Mouse (Mus musculus) limb, embryonic 15.5 days (tissue): ENCODE data around the gene Patz1. TPM values are rescaled to one million over a fixed set of nuclear protein-coding genes. Genes with fewer than 3 reads are reported as not detected.

ENCODE experiments used
- ATAC-seq: fragments of 200-750 bp; cut with Nextera tagmentation; 2 replicates; pipeline ENCODE4 v1.8.0; 2017; ENCODE audit warnings: low read depth, moderate TSS enrichment; ENCODE audit not compliant: insufficient number of reproducible peaks, low FRiP score, low TSS enrichment
- H3K27ac ChIP-seq: fragments of 300-500 bp; sonication (generic); 2 replicates; pipeline ENCODE4 v1.5.1; 2015; ENCODE audit warnings: moderate library complexity, mild to moderate bottlenecking, inconsistent platforms
- H3K27me3 ChIP-seq: fragments of 300-500 bp; sonication (generic); 2 replicates; pipeline ENCODE4 v1.6.1; 2015; ENCODE audit warnings: inconsistent platforms
- H3K36me3 ChIP-seq: fragments of 300-500 bp; sonication (generic); 2 replicates; pipeline ENCODE4 v1.6.1; 2015; ENCODE audit warnings: inconsistent platforms
- H3K4me1 ChIP-seq: fragments of 300-500 bp; sonication (generic); 2 replicates; pipeline ENCODE4 v1.6.1; 2015; ENCODE audit warnings: inconsistent platforms
- H3K4me2 ChIP-seq: fragments of 300-500 bp; sonication (generic); 2 replicates; pipeline ENCODE4 v1.6.1; 2015; ENCODE audit warnings: mild to moderate bottlenecking, inconsistent platforms
- H3K4me3 ChIP-seq: fragments of 300-500 bp; sonication (generic); 2 replicates; pipeline ENCODE4 v1.5.1; 2015; ENCODE audit warnings: mild to moderate bottlenecking, inconsistent platforms
- H3K9ac ChIP-seq: fragments of 300-500 bp; sonication (generic); 2 replicates; pipeline ENCODE4 v1.6.1; 2015; ENCODE audit warnings: inconsistent platforms
- H3K9me3 ChIP-seq: fragments of 300-500 bp; sonication (generic); 2 replicates; pipeline ENCODE4 v1.6.1; 2016; ENCODE audit warnings: inconsistent platforms
- WGBS: fragments of 180-500 bp; shearing (Covaris S2); methylation state at CpG from one replicate; pipeline ENCODE4 v1.1.7; 2015; 5-methylcytosine and 5-hydroxymethylcytosine counted together
- polyA plus RNA-seq: library from polyadenylated mRNA; unstranded; fragments of >200 nt; fragmentation: Nextera tagmentation; extraction: Ambion mirVana; gene quantifications from 2 replicates; pipeline ENCODE4 v1.2.1, GENCODE M21; 2015

Patz1 gene
- polyA plus RNA-seq, 1 experiment from 2014 or later = 32.3 TPM

DNA sequence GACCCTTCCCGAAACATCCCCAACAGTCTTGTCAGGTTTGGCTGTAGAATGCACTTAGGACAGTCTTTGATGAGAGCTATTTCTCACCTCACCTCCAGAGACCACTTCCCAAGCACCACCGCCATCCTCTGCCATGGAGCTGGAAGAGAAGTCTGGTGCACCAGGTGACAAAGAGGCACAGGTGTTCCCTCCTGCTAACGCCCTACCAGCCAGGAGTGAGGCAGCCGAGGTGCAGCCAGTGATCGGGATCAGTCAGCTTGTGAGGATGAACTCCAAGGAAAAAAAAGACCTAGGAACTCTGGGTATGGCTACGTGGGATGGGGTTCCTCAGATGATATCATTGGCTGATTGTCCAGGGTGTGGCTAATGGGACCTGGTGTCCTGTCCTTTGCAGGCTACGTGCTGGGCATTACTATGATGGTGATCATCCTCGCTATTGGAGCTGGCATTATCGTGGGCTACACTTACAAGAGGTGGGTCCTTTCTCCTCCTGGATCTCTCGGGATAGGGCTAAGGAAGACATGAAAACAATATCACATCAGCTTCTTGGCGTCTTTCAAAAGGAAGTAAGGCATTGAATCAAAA lies 44.5 kb downstream of the Patz1 start:
- no peak for ATAC-seq
- WGBS = 84% methylated on average over 11 of the region's 11 CpGs
- no peak overlapping the region for H3K9ac ChIP-seq
- H3K4me2 ChIP-seq = no peak overlapping the region
- peaks cover 61% of the 10 kb centered on the region for H3K4me1 ChIP-seq
- H3K27ac ChIP-seq = 0 out of 2 replicates have a peak overlapping the region, but pooled peaks have one; percentile 14
- peaks cover 5% of the 10 kb centered on the region; the same call in 1 of the 2 replicates for H3K36me3 ChIP-seq
- no peak overlapping the region for H3K4me3 ChIP-seq
- H3K27me3 ChIP-seq = no peaks in the 10 kb centered on the region
- H3K9me3 ChIP-seq = no peaks in the 10 kb centered on the region

DNA sequence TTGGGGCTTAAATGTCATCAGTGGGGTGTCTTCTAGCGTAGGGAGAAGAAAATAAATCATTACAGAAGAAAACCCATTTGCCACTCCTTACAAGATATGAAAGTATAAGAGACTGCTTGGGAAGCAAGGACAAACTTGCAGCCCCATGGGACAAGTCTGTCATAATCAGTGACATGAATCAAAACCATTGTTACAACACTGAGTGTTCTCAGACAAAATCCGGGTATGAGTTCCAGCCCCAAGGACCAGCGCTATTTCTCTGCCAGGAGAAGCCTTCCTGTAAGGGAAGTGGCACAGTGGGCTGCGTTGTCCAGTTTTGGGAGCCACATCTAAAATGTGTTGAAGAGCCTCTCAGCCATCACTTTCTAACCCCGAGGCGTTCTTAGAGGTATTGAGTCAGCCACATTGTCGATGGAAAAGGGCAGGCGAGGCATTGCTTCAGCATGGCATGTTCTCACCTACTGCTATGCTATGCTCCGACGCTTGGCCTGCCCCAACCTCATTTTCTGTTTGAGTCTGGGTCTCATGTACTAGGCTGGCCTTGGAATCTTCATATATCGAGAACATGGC lies 45.6 kb downstream of the Patz1 start:
- Histone ChIP-seq H3K4me3 (no peak overlapping the region), H3K4me2 (no peak overlapping the region), H3K27ac (no peak overlapping the region), H3K4me1 (peaks cover 61% of the 10 kb centered on the region), H3K27me3 (no peaks in the 10 kb centered on the region), H3K9ac (no peak overlapping the region), H3K9me3 (no peaks in the 10 kb centered on the region), H3K36me3 (peaks cover 5% of the 10 kb centered on the region; the same call in 1 of the 2 replicates)
- no peak for ATAC-seq
- 82% methylated on average over 11 of the region's 11 CpGs for WGBS

- Histone ChIP-seq H3K9ac (no peak overlapping the region), H3K4me3 (no peak overlapping the region), H3K27me3 (no peaks in the 10 kb centered on the region), H3K4me2 (no peak overlapping the region), H3K36me3 (peaks cover 8% of the 10 kb centered on the region; the same call in 1 of the 2 replicates), H3K9me3 (no peaks in the 10 kb centered on the region), H3K27ac (no peak overlapping the region), H3K4me1 (peaks cover 57% of the 10 kb centered on the region)
- 33% methylated on average over 9 of the region's 9 CpGs for WGBS
- ATAC-seq = no peak
These were observed 46.1 kb downstream of the Patz1 start for GRCm38 (mm10) chr11:3334711-3335316.

- 40% methylated on average over 11 of the region's 11 CpGs for WGBS
- H3K4me3 ChIP-seq = no peak overlapping the region
- no peaks in the 10 kb centered on the region for H3K27me3 ChIP-seq
- no peaks in the 10 kb centered on the region for H3K9me3 ChIP-seq
- H3K4me2 ChIP-seq = no peak overlapping the region
- H3K36me3 ChIP-seq = peaks cover 10% of the 10 kb centered on the region; the same call in 1 of the 2 replicates
- ATAC-seq = no peak
- peaks cover 49% of the 10 kb centered on the region for H3K4me1 ChIP-seq
- no peak overlapping the region for H3K9ac ChIP-seq
- H3K27ac ChIP-seq = no peak overlapping the region
These were observed 47.1 kb downstream of the Patz1 start for GRCm38 (mm10) chr11:3335651-3336216.

- H3K9ac ChIP-seq = no peak overlapping the region
- H3K9me3 ChIP-seq = no peaks in the 10 kb centered on the region
- H3K27ac ChIP-seq = no peak overlapping the region
- H3K36me3 ChIP-seq = peaks cover 12% of the 10 kb centered on the region
- H3K4me3 ChIP-seq = no peak overlapping the region
- no peak overlapping the region for H3K4me2 ChIP-seq
- ATAC-seq = no peak
- H3K27me3 ChIP-seq = no peaks in the 10 kb centered on the region
- WGBS = 74% methylated on average over 3 of the region's 3 CpGs
- peaks cover 45% of the 10 kb centered on the region for H3K4me1 ChIP-seq
These were observed 47.9 kb downstream of the Patz1 start for GRCm38 (mm10) chr11:3336602-3337001.

GRCm38 (mm10) chr11:3337173-3337955 lies 48.7 kb downstream of the Patz1 start:
- Histone ChIP-seq H3K27me3 (no peaks in the 10 kb centered on the region), H3K9ac (no peak overlapping the region), H3K9me3 (no peaks in the 10 kb centered on the region), H3K36me3 (peaks cover 17% of the 10 kb centered on the region), H3K4me2 (no peak overlapping the region), H3K4me3 (no peak overlapping the region), H3K27ac (peak overlapping the region; percentile 59; the same call in 1 of the 2 replicates), H3K4me1 (peaks cover 37% of the 10 kb centered on the region)
- ATAC-seq = no peak
- 28% methylated on average over 12 of the region's 12 CpGs for WGBS

DNA sequence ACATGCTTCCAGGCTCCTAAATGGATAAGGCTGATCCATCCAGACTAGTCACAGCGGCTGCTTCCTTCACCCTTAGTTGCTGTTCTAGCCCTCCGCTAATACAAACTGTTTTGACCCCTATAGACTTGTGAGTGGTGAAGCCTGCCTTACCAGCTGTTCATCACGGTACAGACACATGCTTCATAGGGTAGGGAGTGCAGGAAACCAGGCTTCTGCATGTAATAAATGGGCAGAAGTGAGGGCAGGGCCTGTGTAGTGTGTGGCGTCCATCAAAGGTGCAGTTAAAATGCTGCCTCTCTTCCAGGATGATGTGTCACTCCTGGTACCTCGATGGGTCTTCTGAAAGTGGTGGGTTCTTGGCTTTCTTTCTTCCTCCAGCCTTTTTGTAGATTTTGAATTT lies 49.3 kb downstream of the Patz1 start:
- Histone ChIP-seq H3K9ac (no peak overlapping the region), H3K36me3 (peaks cover 22% of the 10 kb centered on the region), H3K4me2 (no peak overlapping the region), H3K9me3 (no peaks in the 10 kb centered on the region), H3K27me3 (no peaks in the 10 kb centered on the region), H3K4me3 (no peak overlapping the region), H3K4me1 (peaks cover 32% of the 10 kb centered on the region), H3K27ac (0 out of 2 replicates have a peak overlapping the region, but pooled peaks have one; percentile 59)
- ATAC-seq = no peak
- WGBS = 61% methylated on average over 5 of the region's 5 CpGs

- Histone ChIP-seq H3K9ac (no peak overlapping the region), H3K4me1 (peaks cover 12% of the 10 kb centered on the region), H3K9me3 (no peaks in the 10 kb centered on the region), H3K4me3 (no peak overlapping the region), H3K4me2 (no peak overlapping the region), H3K27me3 (no peaks in the 10 kb centered on the region), H3K27ac (no peak overlapping the region), H3K36me3 (peaks cover 48% of the 10 kb centered on the region)
- WGBS = 72% methylated on average over 5 of the region's 5 CpGs
- no peak for ATAC-seq
These were observed 52.8 kb downstream of the Patz1 start for GRCm38 (mm10) chr11:3341476-3341875.

DNA sequence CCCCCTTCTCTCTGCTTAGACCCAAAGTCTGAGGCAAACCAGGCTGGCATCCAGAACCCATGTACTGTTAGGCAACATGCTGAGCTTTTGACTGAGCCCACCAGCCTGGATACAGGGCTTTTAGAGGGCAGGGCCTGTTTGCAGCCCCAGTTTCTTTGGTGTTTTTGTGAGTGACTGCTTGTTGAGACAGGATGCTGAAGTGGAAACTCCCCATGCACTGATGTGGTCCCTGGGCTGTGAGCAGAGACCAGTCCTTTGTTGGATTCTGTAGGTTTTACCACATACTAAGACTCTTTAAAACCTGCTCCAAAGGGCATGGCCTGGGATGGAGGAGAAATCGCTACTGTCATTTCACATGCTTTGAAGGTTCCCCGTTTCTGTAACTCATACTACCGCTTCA lies 56.2 kb downstream of the Patz1 start:
- WGBS = 74% methylated on average over 3 of the region's 3 CpGs
- Histone ChIP-seq H3K9ac (no peak overlapping the region), H3K9me3 (no peaks in the 10 kb centered on the region), H3K4me1 (peaks cover 14% of the 10 kb centered on the region), H3K36me3 (peaks cover 49% of the 10 kb centered on the region), H3K27ac (no peak overlapping the region), H3K4me3 (no peak overlapping the region), H3K4me2 (no peak overlapping the region), H3K27me3 (no peaks in the 10 kb centered on the region)
- ATAC-seq = no peak

- ATAC-seq = no peak
- WGBS = 91% methylated on average over 7 of the region's 7 CpGs
- H3K27me3 ChIP-seq = no peaks in the 10 kb centered on the region
- H3K36me3 ChIP-seq = peaks cover 61% of the 10 kb centered on the region
- no peak overlapping the region for H3K9ac ChIP-seq
- H3K4me3 ChIP-seq = no peak overlapping the region
- H3K4me2 ChIP-seq = no peak overlapping the region
- H3K9me3 ChIP-seq = no peaks in the 10 kb centered on the region
- H3K27ac ChIP-seq = no peak overlapping the region
- H3K4me1 ChIP-seq = peaks cover 14% of the 10 kb centered on the region
These were observed 57.7 kb downstream of the Patz1 start for GRCm38 (mm10) chr11:3346351-3346750.

DNA sequence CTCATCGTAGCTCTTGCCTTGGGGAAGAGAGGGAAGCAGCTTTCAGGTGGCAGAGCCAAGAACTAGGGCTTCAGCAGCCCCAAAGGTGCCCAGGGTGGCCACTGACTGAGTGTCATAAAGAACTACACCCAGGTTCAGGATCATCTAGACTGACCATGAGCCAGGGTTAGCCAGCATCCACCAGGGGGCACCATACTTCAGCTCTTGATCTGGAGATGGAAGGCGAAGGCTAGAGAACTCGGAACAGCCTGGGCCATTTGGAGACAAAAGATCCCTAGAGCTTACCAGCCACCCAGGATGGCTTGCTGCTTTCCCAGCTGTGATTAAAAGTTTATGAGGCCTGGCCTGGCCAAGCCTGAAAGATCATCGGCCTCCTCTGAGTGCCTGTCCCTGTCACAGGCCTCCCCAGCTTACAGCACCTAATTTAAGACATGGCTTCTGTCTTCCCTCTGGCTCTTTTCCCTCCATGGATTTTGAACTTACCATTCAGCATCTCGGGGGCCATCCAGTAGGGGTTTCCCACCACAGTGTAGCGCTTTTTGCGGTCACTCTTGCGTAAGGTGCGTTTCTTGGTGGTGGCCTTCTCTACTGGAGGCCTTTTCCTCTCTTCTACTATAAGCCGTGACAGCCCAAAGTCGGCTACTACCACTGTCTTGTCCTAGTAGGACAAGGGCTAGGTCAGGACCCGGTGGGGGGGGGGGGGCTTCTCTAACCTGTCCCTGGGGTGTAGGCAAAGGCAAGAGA lies 58.6 kb downstream of the Patz1 start:
- H3K9ac ChIP-seq = no peak overlapping the region
- H3K27ac ChIP-seq = no peak overlapping the region
- no peaks in the 10 kb centered on the region for H3K27me3 ChIP-seq
- no peak overlapping the region for H3K4me2 ChIP-seq
- no peak overlapping the region for H3K4me3 ChIP-seq
- peaks cover 14% of the 10 kb centered on the region for H3K4me1 ChIP-seq
- no peak for ATAC-seq
- H3K9me3 ChIP-seq = no peaks in the 10 kb centered on the region
- peaks cover 62% of the 10 kb centered on the region for H3K36me3 ChIP-seq
- 63% methylated on average over 12 of the region's 12 CpGs for WGBS
